Mouse (Mus musculus) lung, adult 10 weeks (tissue): ENCODE data around the gene Birc5. TPM values are rescaled to one million over a fixed set of nuclear protein-coding genes. Genes with fewer than 3 reads are reported as not detected.

ENCODE experiments used
- polyA plus RNA-seq: library from polyadenylated mRNA; stranded (reverse); fragments of 350-450 nt; fragmentation: Illumina TruSeq; extraction: RNeasy Lipid Tissue Mini Kit (QIAGEN cat#74804); gene quantifications from one replicate; pipeline ENCODE4 v1.2.3, GENCODE M21; 2014; ENCODE audit warnings: low read depth, low replicate concordance; ENCODE audit not compliant: insufficient read depth

The Birc5 gene
- polyA plus RNA-seq, result 2.8 TPM

DNA sequence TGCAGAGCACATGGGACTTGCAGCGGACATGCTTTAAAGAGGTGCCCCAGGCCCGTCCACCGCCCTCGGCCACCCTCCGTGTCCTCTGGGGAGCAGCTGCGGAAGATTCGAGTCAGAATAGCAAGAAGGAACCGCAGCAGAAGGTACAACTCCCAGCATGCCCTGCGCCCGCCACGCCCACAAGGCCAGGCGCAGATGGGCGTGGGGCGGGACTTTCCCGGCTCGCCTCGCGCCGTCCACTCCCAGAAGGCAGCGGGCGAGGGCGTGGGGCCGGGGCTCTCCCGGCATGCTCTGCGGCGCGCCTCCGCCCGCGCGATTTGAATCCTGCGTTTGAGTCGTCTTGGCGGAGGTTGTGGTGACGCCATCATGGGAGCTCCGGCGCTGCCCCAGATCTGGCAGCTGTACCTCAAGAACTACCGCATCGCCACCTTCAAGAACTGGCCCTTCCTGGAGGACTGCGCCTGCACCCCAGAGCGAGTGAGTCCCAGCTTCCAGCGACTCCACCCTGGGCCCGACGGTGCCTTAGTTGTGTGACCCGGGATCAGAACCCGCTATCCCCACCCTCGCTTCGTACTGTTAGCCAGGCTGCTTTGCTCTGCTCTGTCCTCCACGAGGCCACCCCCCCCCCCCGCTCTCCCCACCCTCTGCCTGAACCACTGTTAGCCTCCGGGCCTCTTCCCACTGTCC, at the start of gene Birc5:
TSS of gene Birc5 (plus strand) at position 267 of the 687 bp plus-strand sequence.

GRCm38 (mm10) chr11:117809407-117810311, 39.4 kb upstream of the Birc5 start, which contains the start of the genes Gm20708 and Syngr2:
Gm20708 (plus strand) TSS chr11:117809668.
Syngr2 (plus strand) TSS chr11:117809668.

DNA sequence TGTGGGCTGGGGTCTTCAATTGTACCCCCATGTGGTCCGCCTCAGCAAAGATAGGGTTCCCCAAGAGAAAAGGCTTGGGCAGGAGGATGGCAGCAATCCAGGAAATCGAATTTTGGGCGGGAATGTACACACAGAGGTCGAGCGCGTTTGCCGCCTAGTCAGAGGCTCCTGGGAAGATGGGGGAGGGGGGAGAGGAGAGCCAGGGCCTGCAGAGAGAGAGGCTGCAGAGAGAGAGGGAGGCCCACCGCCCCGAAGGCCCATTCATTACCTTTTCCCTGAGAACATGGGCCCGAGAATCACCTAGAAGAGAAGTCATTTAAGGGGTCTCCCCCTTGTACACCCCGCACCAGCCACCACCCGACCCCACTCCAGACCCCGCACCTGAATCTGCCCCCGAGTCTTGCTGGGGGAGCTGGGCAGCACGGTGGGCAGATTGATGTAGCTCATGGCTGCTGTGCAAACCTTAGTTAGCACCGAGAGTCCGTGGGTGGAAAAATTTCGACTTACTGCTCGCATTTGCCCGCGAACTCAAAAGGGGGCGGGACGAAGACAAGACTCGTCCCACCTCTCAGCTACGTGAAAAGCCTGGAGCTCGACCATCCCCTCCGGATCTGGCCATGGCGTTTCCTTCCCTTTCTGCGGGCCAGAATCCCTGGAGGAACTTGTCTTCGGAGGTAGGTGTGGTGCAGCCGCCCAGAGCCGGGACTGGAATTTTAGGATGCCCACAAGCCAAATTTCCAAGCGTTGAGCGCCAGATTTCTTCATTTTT, 23.5 kb upstream of the Birc5 start, which contains the start of the genes Afmid and Tk1:
TSS of gene Afmid (plus strand) at position 592 of the 769 bp plus-strand sequence.
TSS of gene Tk1 (minus strand) at position 760 of the 769 bp plus-strand sequence.

DNA sequence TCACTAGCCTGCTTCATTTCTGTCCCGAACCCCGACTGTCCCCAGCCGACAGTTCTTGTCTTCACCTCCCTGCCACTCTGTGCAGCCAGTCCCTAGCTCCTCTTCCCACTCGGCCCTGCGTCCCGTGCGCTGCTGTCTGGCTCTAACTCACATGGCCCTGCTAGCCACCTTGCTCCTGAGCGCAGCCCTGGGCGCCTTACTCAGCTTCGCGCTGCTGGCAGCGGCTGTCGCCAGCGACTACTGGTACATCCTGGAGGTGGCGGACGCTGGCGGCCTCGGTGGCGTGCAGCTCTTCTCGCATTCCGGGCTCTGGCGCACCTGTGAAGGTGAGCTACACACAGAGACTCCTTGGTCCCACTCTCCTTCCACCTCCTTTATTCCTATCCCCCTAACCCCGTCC, 11.6 kb downstream of the Birc5 start, which contains the start of gene Tmem235:
TSS of gene Tmem235 (plus strand) at position 152 of the 400 bp plus-strand sequence.

DNA sequence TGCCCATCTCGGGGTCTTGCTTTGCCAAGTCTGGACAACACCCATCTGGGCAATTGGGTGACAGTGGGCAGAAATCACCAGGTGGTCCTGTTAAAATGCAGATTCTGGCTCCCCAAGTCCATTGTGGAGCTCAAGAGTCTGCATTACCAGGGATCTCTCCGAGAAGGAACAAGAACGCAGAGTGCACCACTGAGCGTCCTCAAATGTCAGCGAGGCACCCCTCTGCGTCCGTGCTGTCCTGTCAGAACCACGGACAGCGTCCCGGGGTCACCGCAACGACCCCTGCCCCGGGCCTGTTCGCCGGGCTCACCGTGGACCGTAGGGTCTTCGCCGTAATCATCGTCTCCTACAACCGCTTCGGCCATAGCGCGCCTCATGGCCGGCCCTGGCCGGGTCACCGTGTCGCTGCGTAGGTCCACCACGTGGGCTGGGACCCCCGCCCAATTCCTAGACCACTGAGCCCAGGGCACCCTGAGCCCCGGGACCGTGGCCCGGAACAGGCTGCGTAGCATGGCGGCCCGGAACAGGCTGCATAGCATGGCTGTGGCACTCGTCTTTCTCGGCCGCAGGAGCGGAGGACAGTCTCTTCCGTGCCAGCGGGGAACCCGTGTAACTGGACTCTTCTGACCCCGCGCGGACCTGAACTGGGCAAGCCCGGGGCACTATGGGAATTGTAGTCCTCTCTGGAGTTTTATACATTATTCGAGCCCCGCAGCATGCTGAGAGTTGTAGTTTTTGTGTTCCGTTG, 24.0 kb downstream of the Birc5 start, which contains the start of gene Tha1:
TSS of gene Tha1 (minus strand) at position 621 of the 748 bp plus-strand sequence.

Other genes with a start within 250 kb of the Birc5 start
- gene Tnrc6c, start 195.0 kb upstream of the Birc5 start, polyA plus RNA-seq, result 4.4 TPM
- 1.9 TPM for gene Tmc8, start 67.2 kb upstream of the Birc5 start, polyA plus RNA-seq
- 23.9 TPM for gene Tmc6, start 67.1 kb upstream of the Birc5 start, polyA plus RNA-seq
- not detected for gene 6030468B19Rik, start 51.6 kb upstream of the Birc5 start, polyA plus RNA-seq
- gene Gm20708, start 39.6 kb upstream of the Birc5 start, polyA plus RNA-seq, result not detected
- 107 TPM for gene Syngr2, start 39.6 kb upstream of the Birc5 start, polyA plus RNA-seq
- 2.4 TPM for gene Afmid, start 23.3 kb upstream of the Birc5 start, polyA plus RNA-seq
- 3.5 TPM for gene Tk1, start 23.2 kb upstream of the Birc5 start, polyA plus RNA-seq
- gene Tmem235, start 11.5 kb downstream of the Birc5 start, polyA plus RNA-seq, result not detected
- gene Tha1, start 24.2 kb downstream of the Birc5 start, polyA plus RNA-seq, result 4.5 TPM
- gene Socs3, start 120.8 kb downstream of the Birc5 start, polyA plus RNA-seq, result 16.6 TPM
- gene Pgs1, start 137.0 kb downstream of the Birc5 start, polyA plus RNA-seq, result 45.7 TPM